7 mouse cellular contexts compared by ENCODE assay signal in the genomic region with DNA sequence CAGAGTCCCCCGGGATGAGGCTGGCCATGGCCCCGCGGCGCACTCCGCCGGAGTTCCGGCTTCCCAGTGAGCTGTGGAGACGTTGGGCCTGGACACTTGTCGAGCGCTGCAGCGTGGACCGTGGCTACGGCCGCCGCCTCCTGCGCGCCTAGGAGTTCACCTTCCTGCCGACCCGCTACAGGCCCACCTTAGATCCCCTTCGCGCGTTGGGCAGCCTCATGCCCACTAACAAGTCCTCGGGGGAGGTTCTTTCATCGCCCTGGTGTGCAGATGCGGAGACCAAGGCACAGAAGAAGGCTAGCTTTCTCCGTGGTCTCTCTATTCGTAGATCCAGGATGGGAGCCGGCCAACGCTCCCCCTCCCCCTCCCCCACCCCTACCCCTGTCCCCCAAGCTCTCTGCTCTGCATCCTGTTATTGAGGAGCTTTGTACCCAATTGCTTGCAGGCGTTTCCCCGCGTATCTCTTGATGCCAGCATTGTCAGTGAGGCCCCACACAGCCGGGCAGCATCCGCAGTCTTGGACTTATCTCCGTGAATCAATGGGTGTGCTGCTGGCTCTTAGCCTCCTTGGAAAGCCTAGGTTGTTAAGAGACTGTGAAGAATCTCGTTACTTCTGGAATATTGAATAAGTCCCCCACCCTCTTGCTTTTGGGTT. TPM values are rescaled to one million over a fixed set of nuclear protein-coding genes. Genes with fewer than 3 reads are reported as not detected.
DNase-seq lines count a peak whose midpoint lies in the region; ATAC-seq and TF ChIP-seq lines count a peak whose summit lies in the region.

No protein-coding gene starts in this region.

- peaks cover 30% of the 10 kb centered on the region for H3K4me1 ChIP-seq in limb, embryonic 11.5 days (ENCODE audit: control insufficient read depth, insufficient read depth, low read length)
- H3K4me1 ChIP-seq in neural tube, embryonic 12.5 days: peaks cover 55% of the 10 kb centered on the region

- peaks cover 33% of the 10 kb centered on the region for H3K27me3 ChIP-seq in C2C12 (ENCODE audit: control insufficient read depth, insufficient read depth, insufficient read length)
- peaks cover 40% of the 10 kb centered on the region for H3K27me3 ChIP-seq in limb, embryonic 11.5 days (ENCODE audit: control insufficient read depth, insufficient read depth, low read length)
- 0 out of 2 replicates have a peak, but pooled peaks cover 17% of the 10 kb centered on the region for H3K27me3 ChIP-seq in neural tube, embryonic 12.5 days (replicated peaks)

- DNase-seq in CD4-positive, CD25-positive, alpha-beta regulatory T cell, adult 2 months (ENCODE audit: low read depth, low spot score): peak; percentile 53
- DNase-seq in limb, embryonic 11.5 days (ENCODE audit: low spot score): no peak
- DNase-seq in urinary bladder, postnatal 14 days (ENCODE audit: low spot score): no peak
- DNase-seq in layer of hippocampus, postnatal 14 days (ENCODE audit: low spot score in 2 of 2): no peak

- ATAC-seq in erythroblast, adult 5-6 weeks (replicated peaks; ENCODE audit: low FRiP score, poor library complexity, severe bottlenecking): peak; percentile 50
- ATAC-seq in limb, embryonic 11.5 days (ENCODE audit: insufficient number of reproducible peaks, low FRiP score, low TSS enrichment, low read depth): peak; percentile 23; the same call in 1 of the 2 replicates
- no peak for ATAC-seq in neural tube, embryonic 12.5 days (ENCODE audit: low FRiP score, low read depth)

- no peak for TF ChIP-seq CTCF in C2C12 (IDR thresholded peaks at IDR 0.05; ENCODE audit: control insufficient read depth, insufficient read depth, insufficient read length)

- H3K79me2 ChIP-seq in C2C12 (ENCODE audit: control insufficient read depth, insufficient read depth): peaks cover 54% of the 10 kb centered on the region

- no peaks in the 10 kb centered on the region for H3K9me3 ChIP-seq in limb, embryonic 11.5 days (ENCODE audit: control insufficient read depth, low read length)
- no peaks in the 10 kb centered on the region for H3K9me3 ChIP-seq in neural tube, embryonic 12.5 days

- WGBS in limb, embryonic 11.5 days: 3% methylated on average over 36 of the region's 36 CpGs
- WGBS in neural tube, embryonic 12.5 days: under 1% methylated on average over 36 of the region's 36 CpGs

- peak overlapping the region; percentile 61 for H3K4me3 ChIP-seq in C2C12 (ENCODE audit: insufficient read depth, poor library complexity, severe bottlenecking)
- H3K4me3 ChIP-seq in limb, embryonic 11.5 days (ENCODE audit: low read depth, low read length): peak overlapping the region; percentile 85
- peak overlapping the region; percentile 80 for H3K4me3 ChIP-seq in neural tube, embryonic 12.5 days

- H3K4me2 ChIP-seq in limb, embryonic 11.5 days (ENCODE audit: low read depth, severe bottlenecking): peak overlapping the region; percentile 88
- peak overlapping the region; percentile 85 for H3K4me2 ChIP-seq in neural tube, embryonic 12.5 days (replicated peaks)

- peak overlapping the region; percentile 38; the same call in 1 of the 2 replicates for H3K27ac ChIP-seq in limb, embryonic 11.5 days (replicated peaks; ENCODE audit: low read depth, low read length)
- H3K27ac ChIP-seq in neural tube, embryonic 12.5 days: peak overlapping the region; percentile 95

- peak overlapping the region; percentile 65 for H3K9ac ChIP-seq in limb, embryonic 11.5 days (ENCODE audit: low read length)
- H3K9ac ChIP-seq in neural tube, embryonic 12.5 days: peak overlapping the region; percentile 87

- peaks cover 17% of the 10 kb centered on the region for H3K36me3 ChIP-seq in C2C12 (ENCODE audit: control insufficient read depth, insufficient read depth)
- peaks cover 10% of the 10 kb centered on the region for H3K36me3 ChIP-seq in limb, embryonic 11.5 days (ENCODE audit: control insufficient read depth, insufficient read depth, low read length)
- H3K36me3 ChIP-seq in neural tube, embryonic 12.5 days: peaks cover 10% of the 10 kb centered on the region

- peak overlapping the region; percentile 95 for H3ac ChIP-seq in C2C12 (ENCODE audit: control insufficient read depth, insufficient read length, low read depth)

- H3K79me3 ChIP-seq in C2C12 (ENCODE audit: low read depth): peaks cover 32% of the 10 kb centered on the region

TF ChIP-seq in C2C12, 6 proteins besides CTCF, POLR2A, EP300 and RAD21:
- TF ChIP-seq MYOG (IDR thresholded peaks at IDR 0.05; ENCODE audit: control insufficient read depth, extremely low read depth, insufficient read length) (no peak), CEBPB (IDR thresholded peaks at IDR 0.05; ENCODE audit: low read depth) (no peak), MAX (IDR thresholded peaks at IDR 0.05) (no peak), MYOD1 (IDR thresholded peaks at IDR 0.05; ENCODE audit: control insufficient read depth, insufficient read length, low read depth) (no peak), FOSL1 (IDR thresholded peaks at IDR 0.05; ENCODE audit: insufficient read depth, low read length, poor library complexity, severe bottlenecking) (no peak), USF1 (IDR thresholded peaks at IDR 0.05; ENCODE audit: low read depth) (no peak)

RNA-seq across cellular contexts. Expression of a gene that starts 0.8 kb away (rescaled TPM):
- 22.2 TPM for polyA plus RNA-seq in C2C12 (2012; fragmentation: generic; extraction: Trizol)
- 11.7 and 19.6 TPM in 2 replicates for total RNA-seq in erythroblast, adult 5-6 weeks (2015; ENCODE audit: low replicate concordance)
- 11.1 and 11.2 TPM in 2 replicates for total RNA-seq in erythroblast, adult 5-6 weeks (2017; ENCODE audit: low replicate concordance)
- 50.0 and 51.4 TPM in 2 replicates for polyA plus RNA-seq in limb, embryonic 11.5 days (2014; fragmentation: Nextera tagmentation; extraction: Ambion mirVana)
- polyA plus RNA-seq in neural tube, embryonic 12.5 days (2016; fragmentation: Nextera tagmentation; extraction: Ambion mirVana): 41.2 and 46.3 TPM in 2 replicates
- 10 to 100 TPM; 29.8 to 35.0 TPM for total RNA-seq in layer of hippocampus, postnatal 14 days (2021)

RNA-seq across cellular contexts. Expression of a gene that starts 4.0 kb away (rescaled TPM):
- not detected for polyA plus RNA-seq in C2C12 (2012; fragmentation: generic; extraction: Trizol)
- total RNA-seq in erythroblast, adult 5-6 weeks (2015; ENCODE audit: low replicate concordance): not detected in 2 replicates
- not detected in 2 replicates for total RNA-seq in erythroblast, adult 5-6 weeks (2017; ENCODE audit: low replicate concordance)
- polyA plus RNA-seq in limb, embryonic 11.5 days (2014; fragmentation: Nextera tagmentation; extraction: Ambion mirVana): 0.49 and 0.60 TPM in 2 replicates
- 396 and 412 TPM in 2 replicates for polyA plus RNA-seq in neural tube, embryonic 12.5 days (2016; fragmentation: Nextera tagmentation; extraction: Ambion mirVana)
- 10 to 100 TPM; 36.2 to 37.0 TPM for total RNA-seq in layer of hippocampus, postnatal 14 days (2021)

RNA-seq across cellular contexts. Expression of a gene that starts 36.3 kb away (rescaled TPM):
- 0.02 TPM for polyA plus RNA-seq in C2C12 (2012; fragmentation: generic; extraction: Trizol)
- 634 and 677 TPM in 2 replicates for total RNA-seq in erythroblast, adult 5-6 weeks (2015; ENCODE audit: low replicate concordance)
- total RNA-seq in erythroblast, adult 5-6 weeks (2017; ENCODE audit: low replicate concordance): 775 and 846 TPM in 2 replicates
- 0.77 and 1.3 TPM in 2 replicates for polyA plus RNA-seq in limb, embryonic 11.5 days (2014; fragmentation: Nextera tagmentation; extraction: Ambion mirVana)
- 0.34 and 1.2 TPM in 2 replicates for polyA plus RNA-seq in neural tube, embryonic 12.5 days (2016; fragmentation: Nextera tagmentation; extraction: Ambion mirVana)
- total RNA-seq in layer of hippocampus, postnatal 14 days (2021): 1 to 10 TPM in 1 of 2 experiments, under 1 TPM in 1; 0.81 to 1.1 TPM

Comparison
In these comparisons a context has a peak if more than half of its experiments do, and no peak if none do; other contexts are left out.
1. RNA of a gene that starts 4.0 kb away (polyA plus RNA-seq): 396 to 412 TPM in neural tube, embryonic 12.5 days; 0.49 to 0.60 TPM in limb, embryonic 11.5 days and not detected in C2C12 (single experiment); every median in the first group is over 100 times any median in the second.
2. Peak in every context shown above with its lines, with median percentiles within 50 percentile points of each other: H3K4me3 ChIP-seq.